Mouse (Mus musculus) embryonic facial prominence, embryonic 10.5 days (tissue): ENCODE measurements around the gene Hbq1b. TPM values are rescaled to one million over a fixed set of nuclear protein-coding genes. Genes with fewer than 3 reads are reported as not detected.

ENCODE experiments used
- DNase-seq: peaks from one replicate; pipeline ENCODE4 v3.0.0-alpha.2; 2017; ENCODE audit warnings: low spot score
- H3K27ac ChIP-seq: fragments of 300-500 bp; sonication (generic); replicated peaks from 2 replicates; pipeline ENCODE4 v1.5.1; 2016; ENCODE audit warnings: mild to moderate bottlenecking
- H3K27me3 ChIP-seq: fragments of 300-500 bp; sonication (generic); replicated peaks from 2 replicates; pipeline ENCODE4 v1.6.1; 2016; ENCODE audit warnings: low read depth, mild to moderate bottlenecking; ENCODE audit not compliant: poor library complexity, severe bottlenecking
- H3K36me3 ChIP-seq: fragments of 300-500 bp; sonication (generic); replicated peaks from 2 replicates; pipeline ENCODE4 v1.6.1; 2016; ENCODE audit warnings: mild to moderate bottlenecking, moderate library complexity
- H3K4me1 ChIP-seq: fragments of 300-500 bp; sonication (generic); 2 replicates; pipeline ENCODE4 v1.6.1; 2016
- H3K4me3 ChIP-seq: fragments of 300-500 bp; sonication (generic); 2 replicates; pipeline ENCODE4 v1.5.1; 2016; ENCODE audit warnings: mild to moderate bottlenecking, moderate library complexity
- H3K9me3 ChIP-seq: fragments of 300-500 bp; sonication (generic); 2 replicates; pipeline ENCODE4 v1.6.1; 2016; ENCODE audit warnings: mild to moderate bottlenecking
- WGBS: fragments of 180-500 bp; shearing (Covaris S2); methylation state at CpG from one replicate; pipeline ENCODE4 v1.1.7; 2016; 5-methylcytosine and 5-hydroxymethylcytosine counted together
- polyA plus RNA-seq: library from polyadenylated mRNA; unstranded; fragments of >200 nt; fragmentation: Nextera tagmentation; extraction: Ambion mirVana; gene quantifications from 2 replicates; pipeline ENCODE4 v1.2.1, GENCODE M21; 2016

Hbq1b gene
- polyA plus RNA-seq, 1 experiment from 2014 or later, result 3.9 TPM

GRCm38 (mm10) chr11:32309928-32310327 lies 23.2 kb downstream of the Hbq1b start:
- Histone ChIP-seq H3K36me3 (no peaks in the 10 kb centered on the region), H3K27ac (no peak overlapping the region), H3K27me3 (no peaks in the 10 kb centered on the region), H3K4me3 (no peak overlapping the region), H3K9me3 (no peaks in the 10 kb centered on the region), H3K4me1 (0 out of 2 replicates have a peak, but pooled peaks cover 3% of the 10 kb centered on the region)
- 60% methylated on average over 3 of the region's 3 CpGs for whole genome bisulfite sequencing
- no peak for DNase-seq

DNA sequence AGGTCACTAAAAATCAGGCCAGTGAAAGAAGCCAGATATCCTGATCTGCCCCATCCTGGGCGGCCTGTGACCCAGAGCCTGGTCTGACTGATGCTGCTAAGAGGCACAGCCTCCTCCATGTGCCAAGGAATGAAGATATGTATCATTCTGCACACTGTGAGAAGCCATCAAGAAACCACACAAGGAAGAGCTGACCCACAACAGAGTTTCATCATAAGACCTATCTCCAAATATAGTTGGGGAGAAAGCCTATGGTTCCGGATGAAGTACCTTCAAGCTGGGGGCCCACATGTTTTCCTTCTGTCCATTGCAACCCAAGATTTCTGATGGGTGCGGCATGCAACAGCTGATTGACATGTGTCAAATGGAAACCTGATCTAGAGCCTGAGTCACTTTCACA lies 29.2 kb downstream of the Hbq1b start:
- no peaks in the 10 kb centered on the region for H3K27me3 ChIP-seq
- H3K4me1 ChIP-seq, result peaks cover 10% of the 10 kb centered on the region
- no peaks in the 10 kb centered on the region for H3K36me3 ChIP-seq
- no peak overlapping the region for H3K27ac ChIP-seq
- DNase-seq, result no peak
- WGBS, result 78% methylated on average over 3 of the region's 3 CpGs
- H3K4me3 ChIP-seq, result no peak overlapping the region
- no peaks in the 10 kb centered on the region for H3K9me3 ChIP-seq

- Histone ChIP-seq H3K27ac (no peak overlapping the region), H3K4me1 (peaks cover 16% of the 10 kb centered on the region), H3K27me3 (no peaks in the 10 kb centered on the region), H3K9me3 (no peaks in the 10 kb centered on the region), H3K36me3 (no peaks in the 10 kb centered on the region), H3K4me3 (no peak overlapping the region)
- WGBS, result 66% methylated on average over 11 of the region's 11 CpGs
- no peak for DNase-seq
Measured at GRCm38 (mm10) chr11:32320507-32321195, 33.9 kb downstream of the Hbq1b start.

DNA sequence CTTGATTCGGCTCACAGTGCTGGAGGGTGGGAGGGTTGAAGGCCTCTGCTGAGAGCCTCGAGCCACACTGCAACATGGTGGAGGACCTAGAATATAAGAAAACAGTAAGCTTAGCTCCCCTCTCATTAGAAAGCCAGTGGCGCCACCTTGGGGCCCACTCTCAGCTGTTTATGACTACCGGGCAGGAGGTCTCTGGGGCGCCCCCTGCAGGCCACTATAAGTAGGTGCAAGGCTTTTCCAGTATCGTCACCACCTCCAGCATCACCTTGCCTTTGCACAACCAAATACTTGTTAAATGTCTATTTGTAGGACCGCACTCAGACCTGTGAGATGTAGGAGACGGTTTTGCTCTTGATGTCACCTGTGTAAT lies 34.4 kb downstream of the Hbq1b start:
- H3K36me3 ChIP-seq, result no peaks in the 10 kb centered on the region

DNA sequence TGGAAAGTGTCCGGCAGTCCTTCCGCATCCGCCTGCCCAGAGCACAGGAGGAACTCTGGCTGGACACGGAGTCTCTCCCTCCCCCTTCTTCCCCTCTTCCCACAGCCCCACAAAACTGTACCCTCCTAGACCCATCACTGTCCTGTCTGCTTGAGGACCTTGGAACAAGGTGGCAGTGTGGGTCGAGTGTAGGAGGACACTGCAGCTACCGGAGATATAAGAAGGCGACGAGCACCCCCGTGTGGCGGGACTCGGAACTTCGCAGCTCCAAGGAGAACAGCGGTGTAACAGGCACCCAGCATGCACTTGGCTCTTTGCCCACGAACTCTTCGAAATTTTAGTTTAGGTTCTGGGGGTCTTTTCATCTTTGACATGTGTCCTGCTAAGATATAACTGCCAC lies 37.8 kb downstream of the Hbq1b start:
- 11% methylated on average over 15 of the region's 15 CpGs for WGBS
- H3K27ac ChIP-seq, result no peak overlapping the region; the same call in 1 of the 2 replicates
- H3K36me3 ChIP-seq, result no peaks in the 10 kb centered on the region
- peaks cover 12% of the 10 kb centered on the region for H3K4me1 ChIP-seq
- peak overlapping the region; percentile 33 for H3K4me3 ChIP-seq
- peak; percentile 93 for DNase-seq
- no peaks in the 10 kb centered on the region for H3K9me3 ChIP-seq
- no peaks in the 10 kb centered on the region for H3K27me3 ChIP-seq

More for the DNA sequence above, 34.4 kb downstream of the Hbq1b start:
- Histone ChIP-seq H3K9me3 (no peaks in the 10 kb centered on the region), H3K4me1 (peaks cover 15% of the 10 kb centered on the region), H3K27ac (no peak overlapping the region), H3K27me3 (no peaks in the 10 kb centered on the region), H3K4me3 (no peak overlapping the region)
- peak; percentile 71 for DNase-seq
- WGBS, result 38% methylated on average over 8 of the region's 8 CpGs

DNA sequence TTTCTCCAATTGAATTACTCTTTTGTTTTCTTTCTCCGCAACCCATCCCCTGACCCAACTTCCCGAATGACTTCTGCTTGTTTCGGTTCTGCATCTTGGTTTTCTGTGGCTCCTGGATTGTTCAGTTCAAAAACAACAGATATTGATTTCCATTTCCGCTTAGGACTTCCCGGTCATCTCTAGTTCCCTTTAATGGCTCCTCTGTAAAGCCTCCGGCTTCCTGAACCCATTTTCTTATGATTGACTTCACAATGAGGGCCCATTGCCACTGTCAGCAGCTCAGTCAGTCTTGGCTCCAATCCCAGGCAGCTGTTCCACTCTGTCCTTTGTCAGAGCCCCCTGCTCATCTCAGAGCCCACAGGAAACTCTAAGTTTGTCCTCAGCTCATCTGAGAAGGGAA lies 44.3 kb downstream of the Hbq1b start:
- DNase-seq, result no peak
- Histone ChIP-seq H3K36me3 (no peaks in the 10 kb centered on the region), H3K4me1 (peaks cover 10% of the 10 kb centered on the region; the same call in 1 of the 2 replicates), H3K4me3 (no peak overlapping the region), H3K27me3 (no peaks in the 10 kb centered on the region), H3K9me3 (no peaks in the 10 kb centered on the region), H3K27ac (no peak overlapping the region)
- whole genome bisulfite sequencing, result 58% methylated on average over 6 of the region's 6 CpGs

DNA sequence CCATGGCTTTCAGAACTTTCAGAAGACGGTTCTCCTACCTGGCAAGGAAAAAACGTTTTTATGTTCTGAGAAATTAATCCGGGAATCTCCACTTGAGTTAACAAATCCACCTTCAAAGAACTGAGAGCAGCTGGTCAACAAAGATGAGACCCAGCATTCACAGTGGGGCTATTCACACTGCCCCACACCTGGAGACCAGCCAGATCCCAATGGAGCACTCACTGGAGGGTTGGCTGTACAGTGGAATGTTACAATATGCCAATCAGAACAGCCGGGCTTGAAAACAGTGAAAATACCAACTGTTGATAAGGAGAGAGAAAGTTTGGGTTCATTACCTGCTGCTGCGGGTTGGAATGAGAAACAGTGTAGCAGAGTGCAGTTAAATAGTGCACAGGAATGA lies 45.1 kb downstream of the Hbq1b start:
- Histone ChIP-seq H3K4me3 (no peak overlapping the region), H3K27me3 (no peaks in the 10 kb centered on the region), H3K36me3 (no peaks in the 10 kb centered on the region), H3K27ac (no peak overlapping the region), H3K9me3 (no peaks in the 10 kb centered on the region; the same call in 1 of the 2 replicates), H3K4me1 (peaks cover 10% of the 10 kb centered on the region; the same call in 1 of the 2 replicates)
- no peak for DNase-seq
- 73% methylated on average over 5 of the region's 5 CpGs for WGBS

- Histone ChIP-seq H3K4me1 (peaks cover 10% of the 10 kb centered on the region; the same call in 1 of the 2 replicates), H3K9me3 (no peaks in the 10 kb centered on the region; the same call in 1 of the 2 replicates), H3K4me3 (no peak overlapping the region), H3K27me3 (no peaks in the 10 kb centered on the region), H3K27ac (no peak overlapping the region), H3K36me3 (no peaks in the 10 kb centered on the region)
- 81% methylated on average over 2 of the region's 2 CpGs for WGBS
- DNase-seq, result no peak
Measured at GRCm38 (mm10) chr11:32333235-32333634, 46.5 kb downstream of the Hbq1b start.

DNA sequence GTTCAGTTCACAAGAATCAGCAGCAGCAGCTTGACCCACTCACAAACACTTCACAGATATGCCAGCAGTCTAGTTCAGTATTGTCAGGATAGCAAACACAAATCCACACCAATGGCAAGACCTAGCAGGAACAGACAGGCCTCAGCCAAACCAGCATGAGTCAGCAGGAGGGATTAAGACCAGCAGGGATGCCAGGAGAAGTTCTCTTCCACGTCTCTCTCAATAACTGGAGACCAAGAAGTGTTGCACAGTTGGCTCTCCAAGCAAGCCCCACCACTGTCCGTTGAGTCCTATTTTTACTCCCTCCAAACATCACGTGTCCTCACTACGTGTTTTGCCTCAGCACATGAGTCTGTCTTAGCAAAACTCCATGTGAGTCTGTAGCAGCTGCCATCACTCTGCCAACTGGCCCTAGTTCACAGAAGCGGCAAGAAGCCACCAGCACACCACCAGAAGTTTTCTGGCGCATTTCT lies 49.7 kb downstream of the Hbq1b start:
- 86% methylated on average over 6 of the region's 6 CpGs for WGBS
- no peak for DNase-seq
- no peak overlapping the region for H3K27ac ChIP-seq
- H3K36me3 ChIP-seq, result no peaks in the 10 kb centered on the region
- H3K27me3 ChIP-seq, result no peaks in the 10 kb centered on the region
- no peaks in the 10 kb centered on the region; the same call in 1 of the 2 replicates for H3K9me3 ChIP-seq
- H3K4me1 ChIP-seq, result peaks cover 13% of the 10 kb centered on the region
- H3K4me3 ChIP-seq, result no peak overlapping the region

Other genes with a start within 250 kb of the Hbq1b start
- 0.05 TPM in 1 of 2 replicates, not detected in the other for gene Il9r, start 86.7 kb upstream of the Hbq1b start, polyA plus RNA-seq
- gene Snrnp25, start 81.5 kb upstream of the Hbq1b start, polyA plus RNA-seq, result 102 and 106 TPM in 2 replicates
- 32.2 and 33.1 TPM in 2 replicates for gene Rhbdf1, start 64.7 kb upstream of the Hbq1b start, polyA plus RNA-seq
- gene Mpg, start 60.5 kb upstream of the Hbq1b start, polyA plus RNA-seq, result 31.3 and 33.2 TPM in 2 replicates
- gene Nprl3, start 19.3 kb upstream of the Hbq1b start, polyA plus RNA-seq, result 45.9 and 47.8 TPM in 2 replicates
- gene Hba-x, start 10.6 kb upstream of the Hbq1b start, polyA plus RNA-seq, result 2,457 and 2,745 TPM in 2 replicates
- 1,672 and 2,000 TPM in 2 replicates for gene Hba-a1, start 3.5 kb upstream of the Hbq1b start, polyA plus RNA-seq
- gene Hba-a2, start 9.5 kb downstream of the Hbq1b start, polyA plus RNA-seq, result 3,087 and 3,755 TPM in 2 replicates
- not detected in 2 replicates for gene Hbq1a, start 13.1 kb downstream of the Hbq1b start, polyA plus RNA-seq
- gene Sh3pxd2b, start 60.9 kb downstream of the Hbq1b start, polyA plus RNA-seq, result 28.3 and 29.6 TPM in 2 replicates
- 75.2 and 84.0 TPM in 2 replicates for gene Ubtd2, start 168.4 kb downstream of the Hbq1b start, polyA plus RNA-seq
- gene Efcab9, start 245.1 kb downstream of the Hbq1b start, polyA plus RNA-seq, result 0.39 TPM in 1 of 2 replicates, not detected in the other
- gene Stk10, start 246.3 kb downstream of the Hbq1b start, polyA plus RNA-seq, result 2.2 and 3.0 TPM in 2 replicates